Mouse (Mus musculus) myocyte (in vitro differentiated cells): Measurements from ENCODE around the gene Nmrk2. TPM values are rescaled to one million over a fixed set of nuclear protein-coding genes. Genes with fewer than 3 reads are reported as not detected.

Experiments
- H3K27me3 ChIP-seq: one replicate; pipeline ENCODE4 v1.6.1; 2011; ENCODE audit not compliant: control insufficient read depth, insufficient read depth, insufficient read length
- H3K36me3 ChIP-seq: one replicate; pipeline ENCODE4 v1.6.1; 2011; ENCODE audit not compliant: control insufficient read depth, insufficient read depth
- H3K4me2 ChIP-seq: one replicate; pipeline ENCODE4 v1.6.1; 2011; ENCODE audit warnings: low read depth, control low read depth
- H3K4me3 ChIP-seq: one replicate; pipeline ENCODE4 v1.5.1; 2011; ENCODE audit warnings: mild to moderate bottlenecking, control low read depth, moderate library complexity
- H3K79me2 ChIP-seq: one replicate; pipeline ENCODE4 v1.6.1; 2011; ENCODE audit not compliant: control insufficient read depth, insufficient read depth
- H3ac ChIP-seq: one replicate; pipeline ENCODE4 v1.6.1; 2011; ENCODE audit not compliant: control insufficient read depth, insufficient read length
- CEBPB ChIP-seq: IDR thresholded peaks from 2 replicates; pipeline ENCODE4 v1.6.1; 2011; ENCODE audit warnings: mild to moderate bottlenecking, moderate library complexity; ENCODE audit not compliant: poor library complexity, insufficient read depth, severe bottlenecking
- E2F4 ChIP-seq: IDR thresholded peaks from one replicate; pipeline ENCODE4 v1.6.1; 2011; ENCODE audit warnings: mild to moderate bottlenecking, control low read depth, moderate library complexity; ENCODE audit not compliant: insufficient read depth
- MAX ChIP-seq: IDR thresholded peaks from one replicate; pipeline ENCODE4 v1.6.1; 2011; ENCODE audit warnings: low read depth, mild to moderate bottlenecking, control low read depth
- MYOD1 ChIP-seq, 3 experiments: IDR thresholded peaks; one replicate each; pipeline ENCODE4 v1.6.1; 2011; ENCODE audit warnings: control low read depth in 2 of 3, low read depth in 2 of 3, mild to moderate bottlenecking in 2 of 3, moderate library complexity in 1 of 3; ENCODE audit not compliant: insufficient read length in 2 of 3, control insufficient read depth in 1 of 3
- MYOG ChIP-seq, 3 experiments: IDR thresholded peaks; one replicate each; pipeline ENCODE4 v1.6.1; 2011; ENCODE audit warnings: control low read depth in 2 of 3, low read depth in 2 of 3, mild to moderate bottlenecking in 2 of 3; ENCODE audit not compliant: insufficient read length in 2 of 3, control insufficient read depth in 1 of 3, insufficient read depth in 1 of 3
- POLR2A ChIP-seq: IDR thresholded peaks from one replicate; pipeline ENCODE4 v1.6.1; 2011; ENCODE audit warnings: low read depth, mild to moderate bottlenecking, control low read depth, moderate library complexity; ENCODE audit not compliant: insufficient read length
- POLR2AphosphoS2 ChIP-seq: IDR thresholded peaks from one replicate; pipeline ENCODE4 v1.6.1; 2011; ENCODE audit warnings: low read depth, control low read depth; ENCODE audit not compliant: insufficient read length
- REST ChIP-seq: IDR thresholded peaks from one replicate; pipeline ENCODE4 v1.6.1; 2011; ENCODE audit warnings: mild to moderate bottlenecking, control low read depth, moderate library complexity; ENCODE audit not compliant: insufficient read depth, insufficient read length
- SRF ChIP-seq: IDR thresholded peaks from one replicate; pipeline ENCODE4 v1.6.1; 2011; ENCODE audit warnings: low read depth; ENCODE audit not compliant: control insufficient read depth, insufficient read length
- TCF12 ChIP-seq: IDR thresholded peaks from one replicate; pipeline ENCODE4 v1.6.1; 2011; ENCODE audit warnings: mild to moderate bottlenecking, control low read depth; ENCODE audit not compliant: poor library complexity, insufficient read depth, severe bottlenecking
- TCF3 ChIP-seq: IDR thresholded peaks from one replicate; pipeline ENCODE4 v1.6.1; 2011; ENCODE audit warnings: low read depth, control low read depth; ENCODE audit not compliant: insufficient read length
- USF1 ChIP-seq: IDR thresholded peaks from one replicate; pipeline ENCODE4 v1.6.1; 2011; ENCODE audit warnings: low read depth, mild to moderate bottlenecking, control low read depth, moderate library complexity
- polyA plus RNA-seq: library from polyadenylated mRNA; unstranded; fragments of >200 nt; fragmentation: generic; extraction: Trizol; gene quantifications from one replicate; pipeline ENCODE4 v1.2.1, GENCODE M21; 2012; ENCODE audit warnings: missing spikeins

Gene Nmrk2
- polyA plus RNA-seq, 1 experiment = 52.3 TPM

- H3K4me3 ChIP-seq = no peak overlapping the region
- TF ChIP-seq REST (no peak), MAX (no peak)
- H3K79me2 ChIP-seq = no peaks in the 10 kb centered on the region
- H3K36me3 ChIP-seq = no peaks in the 10 kb centered on the region
- no peak overlapping the region for H3K4me2 ChIP-seq
- peaks cover 14% of the 10 kb centered on the region for H3K27me3 ChIP-seq
- no peak overlapping the region for H3ac ChIP-seq
Measured at GRCm38 (mm10) chr10:81216810-81217209, 15.0 kb upstream of the Nmrk2 start.

DNA sequence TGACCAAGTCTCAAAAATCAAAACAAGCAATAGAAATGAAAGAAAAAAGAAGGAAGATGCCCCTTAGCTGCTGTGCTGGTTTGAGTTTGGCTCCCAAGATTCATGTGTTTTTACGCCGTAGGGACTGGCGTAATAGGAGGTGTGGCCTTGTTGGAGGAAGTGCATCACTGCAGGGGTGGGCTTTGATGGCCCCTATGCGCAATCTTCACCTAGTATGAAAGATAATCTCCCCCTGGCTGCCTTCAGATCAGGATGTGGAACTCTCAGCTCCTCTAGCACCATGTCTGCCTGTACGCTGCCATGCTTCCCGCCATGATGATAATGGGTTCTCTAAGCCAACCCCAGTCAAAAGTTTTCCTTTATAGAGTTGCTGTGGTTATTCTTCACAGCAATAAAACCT lies 14.4 kb upstream of the Nmrk2 start:
- H3K79me2 ChIP-seq = no peaks in the 10 kb centered on the region
- H3K27me3 ChIP-seq = peaks cover 14% of the 10 kb centered on the region
- H3K4me2 ChIP-seq = no peak overlapping the region
- no peak overlapping the region for H3ac ChIP-seq
- TF ChIP-seq USF1 (no peak), TCF3 (no peak), REST (no peak), TCF12 (no peak), CEBPB (no peak), POLR2A (no peak), POLR2AphosphoS2 (no peak), E2F4 (no peak), MYOG (IDR thresholded peaks at IDR 0.05; ENCODE audit: control insufficient read depth in 1 of 3, insufficient read depth in 1 of 3, insufficient read length in 2 of 3, low read depth in 2 of 3) (no peak), SRF (no peak), MAX (no peak), MYOD1 (IDR thresholded peaks at IDR 0.05; ENCODE audit: control insufficient read depth in 1 of 3, insufficient read length in 2 of 3, low read depth in 2 of 3) (no peak)
- H3K4me3 ChIP-seq = no peak overlapping the region
- H3K36me3 ChIP-seq = no peaks in the 10 kb centered on the region

DNA sequence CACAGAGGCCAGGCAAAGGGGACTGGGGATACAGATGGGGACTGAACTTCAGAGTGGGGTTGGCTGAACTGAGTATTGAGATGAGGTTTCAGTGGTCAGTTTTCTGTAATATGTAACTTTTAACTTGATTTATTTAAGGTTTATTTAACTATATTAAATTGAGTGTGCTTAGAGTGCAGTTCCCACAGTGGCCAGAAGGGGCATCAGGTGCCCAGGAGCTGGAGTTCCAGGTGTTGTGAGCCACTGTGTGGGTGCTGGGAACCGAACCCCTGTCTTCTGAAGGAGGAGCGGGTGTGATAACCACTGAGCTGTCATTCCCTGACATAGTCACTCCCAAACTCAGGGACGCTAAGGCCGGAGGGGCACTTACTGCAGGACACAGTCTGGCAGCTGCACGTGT lies 8.3 kb upstream of the Nmrk2 start:
- Histone ChIP-seq H3K27me3 (peaks cover 14% of the 10 kb centered on the region), H3ac (no peak overlapping the region), H3K4me3 (no peak overlapping the region), H3K4me2 (no peak overlapping the region), H3K79me2 (no peaks in the 10 kb centered on the region), H3K36me3 (no peaks in the 10 kb centered on the region)
- no peak for TF ChIP-seq TCF3
- TF ChIP-seq POLR2A = no peak
- no peak for TF ChIP-seq TCF12
- TF ChIP-seq MYOD1 (IDR thresholded peaks at IDR 0.05; ENCODE audit: control insufficient read depth in 1 of 3, insufficient read length in 2 of 3, low read depth in 2 of 3) = no peak
- no peak for TF ChIP-seq CEBPB
- TF ChIP-seq MYOG (IDR thresholded peaks at IDR 0.05; ENCODE audit: control insufficient read depth in 1 of 3, insufficient read depth in 1 of 3, insufficient read length in 2 of 3, low read depth in 2 of 3) = no peak
- TF ChIP-seq USF1 = no peak
- TF ChIP-seq SRF = no peak

DNA sequence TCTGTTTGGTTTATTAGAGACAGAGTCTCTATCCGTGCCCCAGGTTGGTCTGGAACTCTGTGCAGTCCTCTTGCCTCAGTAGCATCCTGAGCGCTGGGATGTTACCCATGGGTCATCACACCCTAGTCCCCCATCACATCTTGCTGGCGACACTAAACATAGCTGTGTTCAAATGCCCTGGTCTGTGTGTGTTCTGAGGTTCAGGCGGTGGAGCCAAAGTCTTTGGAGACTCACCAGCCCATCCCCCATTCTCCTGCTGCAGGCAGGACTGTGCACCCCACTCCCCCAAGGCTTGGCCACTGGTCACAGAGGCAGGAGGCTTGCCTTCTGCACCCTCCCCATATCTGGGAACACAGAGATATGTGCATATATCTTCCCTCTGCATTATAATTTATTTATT lies 2.3 kb upstream of the Nmrk2 start:
- H3ac ChIP-seq = no peak overlapping the region
- H3K36me3 ChIP-seq = no peaks in the 10 kb centered on the region
- no peak overlapping the region for H3K4me3 ChIP-seq
- no peaks in the 10 kb centered on the region for H3K79me2 ChIP-seq
- H3K27me3 ChIP-seq = no peaks in the 10 kb centered on the region
- no peak for TF ChIP-seq TCF3
- no peak overlapping the region for H3K4me2 ChIP-seq

DNA sequence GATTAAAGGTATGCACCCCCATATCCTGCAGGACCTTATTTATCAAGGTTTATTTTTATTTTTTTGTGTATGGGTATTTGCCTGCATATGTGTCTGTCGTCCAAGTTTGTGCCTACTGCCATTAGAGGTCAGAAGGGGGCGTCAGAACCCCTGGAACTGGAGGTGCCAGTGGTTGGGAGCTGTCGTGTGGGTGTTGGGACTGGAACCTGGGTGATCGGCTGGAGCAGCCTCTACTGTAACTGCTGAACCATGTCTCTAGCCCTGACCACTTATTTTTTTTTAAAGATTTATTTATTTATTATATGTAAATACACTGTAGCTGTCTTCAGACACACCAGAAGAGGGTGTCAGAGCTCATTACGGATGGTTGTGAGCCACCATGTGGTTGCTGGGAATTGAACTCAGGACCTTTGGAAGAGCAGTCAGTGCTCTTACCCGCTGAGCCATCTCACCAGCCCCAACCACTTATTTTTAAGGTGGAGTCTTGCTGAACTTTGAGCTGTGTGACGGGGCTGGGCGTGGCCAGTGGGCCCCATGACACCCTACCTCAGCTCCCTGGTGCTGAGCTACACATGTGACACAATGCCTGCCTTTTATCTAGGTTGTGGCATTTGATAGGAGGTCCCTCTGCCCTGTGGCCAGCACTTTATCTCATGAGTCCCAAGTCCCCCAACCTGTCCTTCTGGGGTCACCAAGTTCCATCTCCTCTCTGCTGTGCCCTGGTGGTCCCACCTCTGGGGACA lies 1.3 kb upstream of the Nmrk2 start:
- Histone ChIP-seq H3ac (no peak overlapping the region), H3K79me2 (no peaks in the 10 kb centered on the region), H3K36me3 (no peaks in the 10 kb centered on the region), H3K4me3 (no peak overlapping the region), H3K27me3 (no peaks in the 10 kb centered on the region), H3K4me2 (peak overlapping the region; percentile 31)
- TF ChIP-seq POLR2AphosphoS2 (peak; percentile 16), MYOG (IDR thresholded peaks at IDR 0.05; ENCODE audit: control insufficient read depth in 1 of 3, insufficient read depth in 1 of 3, insufficient read length in 2 of 3, low read depth in 2 of 3) (no peak)
